ENCODE assay signal across 10 mouse cellular contexts in genomic region chr7:68843374-68843773, GRCm38 (mm10).
DNase-seq lines count a peak whose midpoint lies in the region; ATAC-seq lines count a peak whose summit lies in the region.
"Had no signal": no experiment of that assay in that cellular context is flagged by ENCODE, and none has a peak within 500 bp of the region (broad histone marks: within the 10 kb centered on the region; RNA-seq: fewer than 3 reads in every experiment).

No protein-coding gene starts in this region.

- no peak overlapping the region for H3K9ac ChIP-seq in kidney, embryonic 15.5 days
- H3K9ac ChIP-seq: neural tube, embryonic 12.5 days; stomach, embryonic 15.5 days had no signal

- no peaks in the 10 kb centered on the region for H3K36me3 ChIP-seq in kidney, embryonic 15.5 days
- H3K36me3 ChIP-seq: neural tube, embryonic 12.5 days; stomach, embryonic 15.5 days had no signal

- H3K27me3 ChIP-seq in kidney, embryonic 15.5 days: no peaks in the 10 kb centered on the region
- H3K27me3 ChIP-seq: neural tube, embryonic 12.5 days; stomach, embryonic 15.5 days had no signal

- H3K27ac ChIP-seq in kidney, embryonic 15.5 days: no peak overlapping the region
- H3K27ac ChIP-seq: neural tube, embryonic 12.5 days; stomach, embryonic 15.5 days had no signal

- DNase-seq in kidney, adult 18-20 months: peak; percentile 39
- DNase-seq in urinary bladder, postnatal 14 days (ENCODE audit: low spot score): peak; percentile 7
- DNase-seq in urinary bladder, postnatal 4 days (ENCODE audit: low spot score in 2 of 2): no peak
- DNase-seq in kidney, postnatal 14 days: peak; percentile 6
- DNase-seq in testis, postnatal 10 days (ENCODE audit: low spot score): peak; percentile 70
- no peak for DNase-seq in urinary bladder, postnatal 10 days (ENCODE audit: low spot score)

- H3K9me3 ChIP-seq in kidney, embryonic 15.5 days (replicated peaks): no peaks in the 10 kb centered on the region
- H3K9me3 ChIP-seq: neural tube, embryonic 12.5 days; stomach, embryonic 15.5 days had no signal

- no peak for ATAC-seq in kidney, embryonic 15.5 days (replicated peaks; ENCODE audit: low FRiP score)
- no peak for ATAC-seq in monocyte, adult 5-6 weeks (replicated peaks; ENCODE audit: insufficient number of reproducible peaks, low FRiP score, low TSS enrichment, poor library complexity, severe bottlenecking)

- H3K4me2 ChIP-seq in kidney, embryonic 15.5 days: no peak overlapping the region
- H3K4me2 ChIP-seq: neural tube, embryonic 12.5 days; stomach, embryonic 15.5 days had no signal

- H3K4me1 ChIP-seq in kidney, embryonic 15.5 days: peaks cover 7% of the 10 kb centered on the region; the same call in 1 of the 2 replicates
- H3K4me1 ChIP-seq: neural tube, embryonic 12.5 days had no signal

- WGBS in kidney, embryonic 15.5 days: 45% methylated on average over 4 of the region's 4 CpGs

- no peak overlapping the region for H3K4me3 ChIP-seq in kidney, embryonic 15.5 days (replicated peaks)
- H3K4me3 ChIP-seq: neural tube, embryonic 12.5 days; stomach, embryonic 15.5 days had no signal

Comparison
In these comparisons a context has a peak if more than half of its experiments do, and no peak if none do; other contexts are left out.
1. DNase-seq: peak in kidney, adult 18-20 months (single experiment), urinary bladder, postnatal 14 days (single experiment), kidney, postnatal 14 days (single experiment) and testis, postnatal 10 days (single experiment); none in urinary bladder, postnatal 4 days (0 of 2) and urinary bladder, postnatal 10 days (single experiment).